Mouse (Mus musculus) retina, postnatal 7 days (tissue): ENCODE measurements around the gene Olfr1353.
"Not testable (repeated sequence)": the region's sequence is repeated elsewhere in the genome, so short reads cannot be mapped to it uniquely, and the experiment has no call there.

Experiments used
- DNase-seq: peaks from one replicate; pipeline ENCODE4 v3.0.0-alpha.2; 2012; ENCODE audit warnings: low read depth, low spot score

The Olfr1353 gene

DNA sequence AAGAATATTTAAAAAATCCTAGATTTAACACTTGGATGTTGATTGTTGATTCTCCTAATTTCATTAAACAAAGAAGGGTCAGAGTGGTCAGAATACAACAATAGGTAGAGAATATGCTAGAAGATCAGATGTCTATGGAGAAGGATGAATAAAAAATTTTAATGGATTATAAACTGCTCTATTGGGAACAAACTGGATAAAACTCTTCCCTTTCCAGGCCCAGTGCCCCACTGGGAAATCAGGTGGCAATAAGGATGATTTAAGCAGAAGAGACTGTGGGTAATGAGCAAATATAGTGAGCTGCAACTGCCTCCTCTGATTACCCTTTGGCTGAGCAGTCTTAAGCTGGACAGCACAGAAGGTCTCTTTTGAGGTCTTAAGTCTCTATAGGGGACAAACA is at the start of gene Olfr1353:
Gene Olfr1353 (plus strand): TSS at position 301 of the 400 bp plus-strand sequence.
- not testable (repeated sequence) for DNase-seq

- DNase-seq: not testable (repeated sequence)
These were observed 12.8 kb upstream of the Olfr1353 start, which contains the start of gene Olfr8 for GRCm38 (mm10) chr10:78950336-78950735. Gene Olfr8 (plus strand): TSS chr10:78950636.

GRCm38 (mm10) chr10:78980750-78981149 is 17.6 kb downstream of the Olfr1353 start, which contains the start of gene Olfr1352:
Gene Olfr1352 (plus strand): TSS chr10:78981050.
- no peak for DNase-seq

GRCm38 (mm10) chr10:79012172-79012571 is 49.1 kb downstream of the Olfr1353 start, which contains the start of gene Olfr1351:
Gene Olfr1351 (plus strand): TSS chr10:79012472.
- no peak for DNase-seq
